Mouse (Mus musculus) cerebral cortex, adult 2 months (tissue): ENCODE data around the gene Ecel1.

Experiments
- WGBS: fragments of 180-500 bp; shearing (Covaris S2); methylation state at CpG from one replicate; pipeline ENCODE4 v1.1.7; 2018; 5-methylcytosine and 5-hydroxymethylcytosine counted together

Ecel1 gene

DNA sequence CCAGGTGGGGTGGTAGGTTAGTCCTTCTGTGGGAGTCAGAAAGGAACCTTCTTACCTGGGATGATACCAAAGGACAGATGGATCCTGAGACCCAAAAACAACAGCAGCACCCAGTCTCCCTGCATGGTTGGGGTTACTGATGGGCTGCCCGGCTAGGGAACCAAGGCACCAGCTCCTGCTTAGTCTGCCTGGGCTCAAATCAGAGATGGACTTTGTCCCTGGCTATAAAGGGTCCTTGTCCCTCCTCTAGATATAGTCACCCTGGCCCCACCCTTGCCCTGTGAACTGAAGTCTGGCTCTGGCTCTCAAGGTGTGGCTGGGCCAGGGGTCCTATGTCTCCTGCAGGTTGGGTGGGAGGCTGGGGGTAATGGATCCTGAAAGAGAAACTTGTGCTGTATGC lies 54.9 kb downstream of the Ecel1 start, which contains the start of gene Alpi:
Alpi (minus strand) TSS at position 196 of the 400 bp plus-strand sequence.
- WGBS, result 100% methylated on average over 1 of the region's 1 CpGs

DNA sequence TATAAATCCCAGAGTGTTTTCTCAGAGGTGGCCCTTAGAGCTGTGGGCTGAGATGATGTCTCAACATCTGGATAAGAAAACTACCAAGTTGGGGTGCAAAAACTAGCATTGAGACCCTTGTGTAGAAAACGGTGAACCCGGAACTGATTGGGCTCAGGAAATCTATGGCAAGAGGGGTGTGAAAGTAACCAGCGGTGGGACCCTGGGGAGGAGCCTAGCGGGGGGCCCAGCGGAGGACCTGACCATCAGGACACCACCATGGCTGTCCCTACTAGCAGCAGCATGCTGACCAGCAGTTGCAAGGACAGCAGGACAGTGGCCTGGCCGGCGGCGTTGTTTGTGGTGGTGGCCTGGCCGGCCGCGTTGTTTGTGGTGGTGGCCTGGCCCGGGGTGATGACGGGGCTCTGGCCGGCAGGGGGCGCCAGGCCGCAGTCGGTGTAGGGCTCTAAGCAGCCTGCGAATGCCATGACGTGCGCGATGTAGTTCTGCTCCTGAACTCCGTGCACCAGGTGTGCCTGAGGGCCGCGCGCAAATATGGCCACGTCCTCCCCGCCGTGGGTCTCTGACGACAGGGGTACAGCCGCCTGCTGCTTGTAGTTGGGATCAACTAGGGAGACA lies 57.9 kb downstream of the Ecel1 start:
- WGBS, result 19% methylated on average over 30 of the region's 30 CpGs
